Mouse (Mus musculus) cerebellum, adult 18-20 months (tissue): ENCODE measurements at regions not wholly inside any gene's neighbourhood (a gene's known extent, or its start where the extent isn't known, plus 50 kb on each side); places are given as distances from the start of the nearest gene placed in this dataset.
"Not testable (repeated sequence)": the region's sequence is repeated elsewhere in the genome, so short reads cannot be mapped to it uniquely, and the experiment has no call there.

Experiments
- DNase-seq, 2 experiments: peaks; one replicate each; pipeline ENCODE4 v3.0.0; 2021

DNA sequence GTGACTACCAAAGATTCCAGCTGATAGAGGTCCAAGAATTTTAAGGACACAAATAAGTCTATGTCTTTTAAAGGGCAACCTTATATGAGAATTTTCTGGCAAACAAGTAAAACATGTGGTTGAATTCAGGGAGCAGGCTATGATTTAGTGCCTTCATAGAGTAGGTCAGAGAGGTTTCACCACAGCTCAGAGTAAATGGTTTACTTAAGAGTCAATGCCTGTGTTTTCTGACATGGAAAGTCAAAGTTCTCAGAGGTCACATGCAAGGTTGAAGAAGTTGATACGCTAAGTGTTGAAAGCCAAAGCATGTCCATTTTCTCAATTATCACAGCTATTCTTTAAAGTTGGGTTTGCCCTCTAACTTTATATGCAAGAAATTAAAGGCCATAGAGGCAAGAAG, 425.7 kb upstream of the Nrsn1 start:
- DNase-seq, result no peak

DNA sequence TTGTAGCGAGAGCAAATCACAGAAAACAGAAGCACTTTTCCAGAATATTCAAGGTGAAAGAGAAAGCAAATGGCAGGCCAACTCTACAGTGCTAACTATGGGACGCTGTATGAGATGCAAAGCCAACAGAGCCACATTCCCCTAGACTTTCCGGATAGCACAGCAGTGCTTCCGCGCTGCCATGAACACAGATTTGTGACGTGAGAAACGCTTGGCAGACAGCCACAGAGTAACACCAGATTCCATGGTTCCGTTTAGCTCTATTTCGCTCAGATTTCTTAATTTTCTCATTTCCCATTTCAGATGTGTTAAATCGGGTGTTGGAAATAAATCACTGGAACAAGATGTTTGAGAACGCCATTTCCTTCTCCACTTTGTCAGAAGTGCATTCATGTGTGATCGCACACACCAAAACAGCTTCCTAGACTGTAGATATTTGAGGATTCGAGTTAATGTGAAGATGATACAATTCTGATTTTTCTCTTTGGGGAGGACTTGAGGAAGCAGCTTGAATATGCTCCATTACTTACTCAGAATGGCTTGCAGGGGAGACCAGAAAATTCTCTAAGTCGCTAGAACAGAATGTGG, 424.8 kb upstream of the Nrsn1 start:
- no peak for DNase-seq

DNA sequence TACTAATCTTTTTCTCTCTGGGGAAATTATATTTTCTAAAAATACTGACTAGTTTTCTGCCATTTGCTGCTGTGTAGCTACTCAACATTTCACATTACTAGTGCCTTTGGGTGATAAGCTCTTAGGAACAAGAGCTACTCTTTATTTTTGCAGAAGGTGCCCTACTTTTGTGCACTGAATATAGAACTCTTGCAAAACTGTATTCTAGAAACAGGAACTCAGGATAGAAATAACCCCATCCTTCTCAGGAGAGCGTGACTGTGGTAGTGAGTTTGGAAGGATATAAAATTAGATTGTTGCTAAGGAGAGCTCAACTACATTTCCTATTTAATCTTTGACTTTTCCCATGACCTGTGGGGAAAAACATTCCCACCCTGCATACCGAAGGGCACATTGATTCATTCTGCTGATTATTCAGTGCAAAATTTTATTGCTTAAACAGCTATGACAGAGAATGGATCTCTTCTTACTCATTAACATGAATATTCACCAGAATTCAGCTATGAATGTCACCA, 408.0 kb upstream of the Nrsn1 start:
- no peak for DNase-seq

DNA sequence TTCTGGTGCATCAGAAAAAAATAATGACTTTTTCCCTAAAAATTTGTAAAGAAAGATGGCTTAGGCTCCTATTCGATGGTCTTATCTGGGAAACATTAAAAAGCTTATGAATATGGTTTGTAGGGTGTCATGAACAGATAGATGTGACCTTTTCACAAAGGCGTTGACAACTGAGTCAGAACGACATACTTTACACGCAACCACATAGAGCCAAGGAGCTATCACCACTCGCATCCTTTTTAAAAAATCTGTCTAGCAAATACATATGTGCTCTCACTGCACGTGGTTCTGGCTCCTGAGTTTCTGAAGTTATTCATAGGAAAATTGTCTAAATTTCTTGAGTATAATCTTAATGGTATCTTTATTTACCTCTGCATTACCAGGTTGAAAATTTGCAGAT, 404.9 kb upstream of the Nrsn1 start:
- DNase-seq, result no peak

DNA sequence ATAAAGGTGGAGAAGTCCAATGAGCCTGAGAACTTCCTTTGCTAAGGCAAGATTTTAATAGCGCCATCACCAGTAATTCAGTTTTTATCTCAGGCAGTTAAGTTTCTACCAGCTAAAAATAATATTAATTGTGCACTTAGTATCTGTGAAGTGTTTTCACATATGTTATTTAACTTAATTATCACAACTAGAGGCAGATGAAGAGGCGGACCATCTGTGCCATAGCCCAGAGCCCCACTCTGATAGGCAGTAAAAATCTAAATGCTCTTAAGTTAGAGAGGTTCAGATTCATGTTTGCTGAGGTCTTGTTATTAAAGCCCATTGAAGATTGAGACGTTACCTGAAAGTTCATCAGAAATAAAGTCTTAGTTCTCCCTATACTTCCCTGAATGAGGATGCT, 395.7 kb upstream of the Nrsn1 start:
- DNase-seq, result no peak

DNA sequence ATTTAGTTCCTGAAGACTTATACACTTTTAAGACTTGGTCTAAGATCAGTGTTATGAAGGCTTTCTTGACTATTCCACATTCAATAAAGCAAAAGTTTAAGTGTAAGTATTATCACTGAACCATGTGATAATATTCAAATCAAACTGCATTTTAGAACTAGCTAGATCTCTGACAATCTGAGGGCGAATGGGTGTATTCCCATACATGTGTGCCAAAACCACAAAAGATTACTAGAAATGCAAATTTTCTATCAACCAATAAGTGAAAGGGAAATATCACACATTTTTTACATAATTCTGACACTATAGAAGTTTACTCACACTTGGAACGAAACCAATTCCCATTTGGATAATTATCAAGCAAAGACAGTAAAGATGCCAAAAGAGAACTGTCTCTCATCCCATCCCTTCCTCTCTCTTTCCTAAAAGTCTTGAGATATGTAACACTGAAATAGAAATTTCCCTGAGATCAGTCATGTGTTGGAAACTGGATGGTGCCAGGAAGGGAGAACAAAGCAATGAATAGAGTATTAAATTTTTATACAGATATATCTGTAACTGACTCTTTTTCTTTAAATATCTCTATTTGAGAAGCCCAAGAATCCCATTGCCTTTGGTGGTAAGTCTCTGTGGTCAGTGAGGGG, 394.8 kb upstream of the Nrsn1 start:
- DNase-seq, result no peak

DNA sequence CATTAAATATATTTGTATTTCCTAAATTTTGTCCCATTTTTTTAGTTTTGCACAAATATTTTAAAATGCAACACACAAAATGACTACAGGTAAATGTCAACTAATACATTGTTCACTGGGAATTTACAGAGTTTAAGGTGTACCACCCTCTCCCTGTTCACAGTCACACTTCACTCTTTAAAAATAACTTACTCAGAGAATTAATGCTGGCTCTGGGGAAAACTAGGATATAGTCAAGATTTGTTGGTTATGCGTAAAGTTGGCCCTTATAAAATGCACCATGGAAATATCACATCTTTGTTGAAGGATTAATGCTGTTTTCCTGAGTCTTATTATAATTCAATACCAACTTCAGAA, 378.1 kb upstream of the Nrsn1 start:
- DNase-seq, result no peak

DNA sequence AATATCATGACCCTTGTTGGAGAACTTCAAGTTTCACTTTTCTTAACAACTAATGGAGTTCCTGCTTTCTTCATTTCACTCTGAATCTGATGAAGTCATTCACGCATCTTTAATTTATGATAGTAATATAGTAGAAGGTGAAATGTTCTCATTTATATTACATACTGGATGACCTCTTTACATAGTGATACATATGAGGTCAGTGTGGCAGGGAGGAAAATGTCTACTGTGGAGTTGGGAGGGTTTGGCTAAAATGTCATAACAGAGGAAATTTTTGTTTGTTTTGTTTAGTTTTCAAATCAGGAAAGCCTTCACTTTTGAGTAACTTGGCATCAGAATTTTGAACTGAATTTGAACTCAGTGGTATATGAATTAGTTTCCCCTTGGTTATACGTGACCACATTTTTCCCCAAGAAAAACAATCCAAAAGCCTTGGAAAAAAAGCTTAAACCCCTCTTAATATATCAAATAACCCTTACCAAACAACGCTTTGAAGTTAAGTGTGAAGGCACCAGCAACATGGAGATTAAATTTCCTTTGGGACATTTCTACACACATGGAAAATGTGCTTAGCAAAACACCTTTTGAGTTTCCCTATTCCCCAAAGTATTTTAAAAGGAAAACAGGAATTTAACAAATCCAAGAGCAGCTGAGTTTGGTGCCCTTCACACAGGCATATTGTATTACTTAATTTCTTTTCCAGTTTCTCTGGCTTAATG, 377.6 kb upstream of the Nrsn1 start:
- no peak for DNase-seq

DNA sequence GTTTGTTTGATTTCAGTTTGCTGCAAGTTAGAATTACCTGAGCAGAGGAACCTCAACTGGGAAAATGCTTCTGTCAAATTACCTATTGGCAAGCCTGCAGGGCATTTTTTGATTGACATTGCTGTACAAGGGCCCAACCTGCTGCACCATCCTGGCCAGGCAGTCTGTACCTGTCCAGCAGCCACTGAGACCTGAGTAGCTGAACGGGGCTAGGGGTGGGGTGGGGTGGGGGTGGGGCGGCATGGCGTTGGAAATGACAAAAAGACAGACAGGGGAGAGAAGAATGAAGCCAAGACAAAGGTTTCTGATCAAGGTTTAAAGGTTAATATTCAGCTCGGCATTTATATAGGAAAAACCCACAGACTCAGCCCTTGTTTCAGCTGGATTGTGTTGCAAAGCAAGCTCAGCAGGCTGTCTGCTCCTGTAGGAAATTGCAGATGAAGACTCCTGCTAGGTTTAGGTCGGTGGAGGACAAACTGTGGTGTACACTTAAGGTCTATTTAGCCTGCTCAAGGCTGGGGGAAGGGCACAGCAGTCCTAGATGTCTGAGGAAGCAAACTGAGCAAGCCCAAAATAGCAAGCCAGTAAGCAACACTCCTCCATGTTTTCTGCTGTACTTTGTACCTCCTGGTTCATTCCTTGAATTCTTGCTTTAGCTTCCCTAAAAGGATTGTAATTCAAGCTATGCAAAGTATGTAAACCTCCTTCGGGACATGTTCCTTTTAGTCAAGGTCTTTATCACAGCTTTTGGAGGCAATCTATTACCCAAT, 369.4 kb upstream of the Nrsn1 start:
- DNase-seq, result no peak

DNA sequence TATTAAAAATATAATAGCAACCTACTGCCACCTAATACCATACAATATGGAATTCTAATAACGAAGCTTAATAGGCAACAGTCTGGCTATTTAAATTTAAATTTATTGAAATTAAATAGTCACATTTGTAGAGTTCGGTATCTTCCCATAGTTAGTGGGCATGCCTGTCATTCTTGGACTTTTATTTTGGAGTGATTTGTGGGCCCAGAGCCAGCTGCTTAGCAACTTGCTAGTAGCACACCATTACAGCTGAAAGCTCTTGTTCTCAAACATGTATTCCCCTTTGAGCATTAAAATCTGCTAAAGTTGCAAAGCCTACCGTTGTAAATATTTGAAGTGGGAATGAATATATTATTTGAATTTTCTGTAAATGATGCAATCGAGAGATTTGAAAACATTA, 359.2 kb upstream of the Nrsn1 start:
- DNase-seq, result no peak

DNA sequence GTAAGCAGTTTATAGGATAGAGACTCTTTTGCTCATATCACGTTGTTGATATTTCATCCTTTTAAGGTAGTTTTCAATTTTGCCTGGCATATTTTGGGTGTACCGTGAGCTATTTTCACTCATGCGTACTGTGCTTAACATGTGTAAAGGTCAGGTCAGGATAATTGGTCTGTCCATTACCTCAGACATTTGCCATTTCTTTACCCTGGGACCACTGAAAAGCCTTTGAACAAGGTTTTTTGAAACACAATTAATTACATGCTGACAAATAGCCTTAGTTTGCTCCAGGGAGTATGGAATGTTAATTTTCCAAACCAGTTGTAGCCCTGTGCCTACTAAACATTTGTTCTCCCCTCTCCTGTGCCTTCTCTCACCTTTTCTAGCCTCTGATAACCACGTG, 347.3 kb upstream of the Nrsn1 start:
- DNase-seq, result no peak

DNA sequence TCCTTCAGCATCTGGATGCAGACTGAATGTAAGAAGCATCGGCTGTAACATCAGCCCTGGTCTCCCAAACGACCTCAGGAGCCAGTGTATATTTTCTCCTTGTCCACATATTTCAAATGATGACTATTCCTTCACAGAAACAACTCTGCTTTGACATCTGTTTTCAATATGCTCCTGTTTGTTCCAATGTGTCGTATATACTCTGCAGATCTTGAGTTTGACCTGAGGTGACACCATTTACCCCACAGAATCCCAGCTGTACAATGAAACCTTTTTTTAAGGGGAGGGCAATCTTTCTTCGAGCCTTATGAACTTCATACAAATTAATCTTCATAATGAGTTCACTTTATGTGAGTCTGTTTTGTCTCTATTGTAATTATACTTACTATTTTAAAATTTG, 341.7 kb upstream of the Nrsn1 start:
- no peak for DNase-seq

DNA sequence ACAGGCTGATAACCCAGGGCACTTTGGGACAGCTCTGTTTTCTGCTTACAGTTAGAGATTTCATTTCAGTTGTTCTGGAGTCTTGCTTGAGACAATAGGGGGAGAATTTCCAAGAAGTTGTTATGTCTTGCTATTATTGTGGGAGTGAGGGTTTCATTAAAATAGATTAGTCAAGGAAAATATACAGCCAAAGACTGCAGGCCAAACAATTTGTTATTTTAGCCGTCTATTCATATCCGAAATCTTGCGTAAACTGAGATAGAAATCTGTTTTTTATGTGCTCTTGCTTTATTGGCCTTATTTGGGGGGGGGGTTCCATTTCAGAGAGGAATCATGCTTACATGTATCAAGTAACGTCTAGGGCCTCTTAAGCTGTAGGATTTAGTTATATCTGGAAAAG, 339.3 kb upstream of the Nrsn1 start:
- no peak for DNase-seq

DNA sequence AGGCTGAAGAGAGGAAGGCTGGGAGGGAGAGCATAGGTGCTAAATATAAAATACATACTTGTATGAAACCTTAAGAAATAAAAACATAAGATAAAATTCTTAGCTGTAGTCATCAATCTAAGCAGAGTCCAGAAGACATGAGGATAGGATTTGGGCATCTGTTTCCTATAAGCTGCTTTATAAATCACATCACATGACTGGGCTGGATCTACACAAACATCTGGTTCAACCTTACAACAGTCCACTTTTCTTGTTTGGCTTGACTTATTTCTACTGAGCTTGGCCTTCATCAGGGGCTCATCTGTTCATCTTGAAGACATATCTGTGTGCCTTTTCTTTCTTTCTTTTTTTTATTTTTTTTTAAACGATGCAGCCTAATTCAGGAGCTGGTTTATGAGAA, 338.9 kb upstream of the Nrsn1 start:
- DNase-seq, result no peak

DNA sequence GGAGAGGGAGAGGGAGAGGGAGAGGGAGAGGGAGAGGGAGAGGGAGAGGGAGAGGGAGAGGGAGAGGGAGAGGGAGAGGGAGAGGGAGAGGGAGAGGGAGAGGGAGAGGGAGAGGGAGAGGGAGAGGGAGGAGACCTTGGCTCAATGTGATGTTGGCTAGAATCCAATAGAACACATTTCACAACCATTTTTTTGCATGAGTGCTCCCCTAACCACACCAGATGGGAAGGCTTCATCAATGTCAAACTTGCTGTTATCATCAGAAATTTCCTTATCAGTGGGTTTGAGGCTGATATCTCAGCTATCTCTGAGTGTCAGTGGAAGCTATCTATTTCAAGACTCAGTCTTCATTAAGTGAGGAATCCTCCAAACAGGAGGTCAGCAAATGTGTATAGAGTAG, 331.0 kb upstream of the Nrsn1 start:
- not testable (repeated sequence) for DNase-seq

DNA sequence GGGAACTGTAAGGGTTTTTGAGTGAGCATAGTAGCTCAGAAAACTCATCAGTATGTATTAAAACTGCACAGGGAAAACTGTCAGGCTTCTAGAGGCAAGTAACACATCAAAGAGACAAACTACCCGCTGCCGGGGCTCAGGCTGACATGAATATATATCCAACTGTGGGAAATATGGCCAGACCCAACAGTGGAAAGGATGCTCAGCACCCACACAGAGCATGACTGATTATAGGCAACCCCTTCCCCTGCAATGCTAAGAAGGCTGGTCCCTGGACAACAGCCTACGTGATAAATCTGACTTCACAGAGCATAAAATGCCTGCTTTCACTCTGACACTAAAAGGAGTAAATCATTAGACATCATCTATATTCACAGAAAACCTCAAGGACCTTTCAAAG, 324.3 kb upstream of the Nrsn1 start:
- DNase-seq, result no peak

DNA sequence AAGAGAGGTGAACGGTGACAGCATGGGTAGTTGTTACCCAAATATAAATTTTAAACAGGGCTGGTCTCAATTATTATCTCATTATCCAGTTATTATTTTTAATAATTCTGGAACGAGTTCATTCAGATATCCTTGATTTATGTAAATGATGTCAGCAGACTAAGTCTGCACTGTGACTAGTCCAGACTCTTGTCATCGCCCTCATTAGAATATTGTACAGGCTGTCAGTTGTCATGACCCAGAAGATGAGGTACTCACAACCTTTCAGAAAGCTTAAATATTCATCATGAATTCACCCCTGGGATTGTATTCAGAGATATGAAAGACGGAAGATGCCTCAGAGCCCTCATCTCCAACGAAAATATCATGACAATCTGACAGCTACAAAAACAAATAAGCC, 300.3 kb upstream of the Nrsn1 start:
- no peak for DNase-seq

DNA sequence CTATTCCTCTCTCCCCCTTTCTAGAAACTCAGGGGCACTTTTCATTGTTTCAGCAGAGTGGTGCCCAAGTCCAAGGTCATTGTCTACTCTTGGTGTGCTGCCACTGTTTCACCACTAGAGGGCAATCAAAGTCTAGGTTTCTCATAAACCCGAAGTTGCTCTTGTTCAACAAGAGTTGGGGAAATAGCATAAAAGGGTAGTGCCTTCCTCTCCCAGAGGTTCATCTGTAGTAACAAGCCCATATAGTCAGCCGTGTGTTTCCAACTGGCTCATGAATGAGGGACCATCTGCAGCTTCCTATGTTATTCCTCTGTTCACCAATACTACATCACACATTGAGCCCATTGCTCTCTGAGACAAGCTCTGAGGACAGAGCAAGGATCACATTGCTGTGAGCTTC, 292.4 kb upstream of the Nrsn1 start:
- DNase-seq, result peak; percentile 12 to 20

DNA sequence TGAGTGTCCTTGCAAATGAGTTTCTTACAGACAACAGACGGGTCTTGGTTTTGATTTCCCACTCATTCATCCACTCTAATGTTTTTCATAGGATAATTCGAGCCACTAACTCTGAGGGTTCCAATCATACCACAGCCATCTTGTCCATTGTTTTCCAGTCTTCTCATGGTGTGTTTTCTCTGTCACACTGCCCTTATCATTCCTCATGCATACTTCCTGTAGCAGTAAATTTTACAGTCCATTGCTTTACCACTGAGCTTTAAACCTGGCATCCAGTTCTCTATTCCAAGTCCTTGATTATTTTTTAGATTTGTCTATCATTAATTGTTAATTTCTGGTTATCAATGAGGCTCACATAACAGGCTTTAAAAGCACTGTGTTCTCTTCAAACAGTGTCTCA, 290.0 kb upstream of the Nrsn1 start:
- DNase-seq, result no peak

DNA sequence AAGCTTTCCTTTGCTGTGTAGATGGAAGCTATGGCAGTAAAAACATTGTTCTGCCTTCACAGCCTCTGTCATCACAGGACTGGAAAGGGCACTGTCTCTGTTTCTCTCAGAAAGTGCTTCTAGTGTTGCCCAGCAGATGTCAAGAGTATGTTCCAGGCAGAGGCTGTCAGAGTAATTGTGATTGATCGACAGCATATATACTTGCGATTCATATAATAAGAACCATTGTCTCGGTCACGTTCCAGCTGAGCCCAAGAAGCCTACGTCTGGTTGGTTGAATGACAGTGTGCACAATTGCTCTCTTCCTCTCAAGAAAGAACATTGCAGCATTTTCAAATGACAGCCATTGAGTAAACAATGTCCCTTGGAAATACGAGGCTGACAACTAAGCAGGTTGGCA, 284.7 kb upstream of the Nrsn1 start:
- no peak for DNase-seq

DNA sequence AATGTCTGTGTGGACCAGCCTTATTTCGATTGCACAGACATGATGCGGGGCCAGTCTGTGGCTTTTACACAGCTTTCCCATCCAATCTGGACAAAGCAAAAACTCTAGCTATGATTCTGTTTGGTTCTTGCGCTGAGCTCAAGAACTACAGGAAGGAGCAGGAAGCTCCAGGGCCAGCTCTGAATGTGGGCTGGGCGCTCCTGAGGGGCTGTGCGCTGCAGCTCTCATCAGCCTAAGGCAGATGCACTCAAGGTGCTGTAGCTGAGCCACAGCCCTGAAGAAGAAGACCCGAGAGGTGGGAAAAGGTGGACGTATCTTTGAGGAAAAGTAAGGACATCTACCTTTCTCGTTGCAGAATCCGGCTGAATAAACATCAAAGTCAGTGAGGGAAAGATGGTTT, 278.2 kb upstream of the Nrsn1 start:
- no peak for DNase-seq

DNA sequence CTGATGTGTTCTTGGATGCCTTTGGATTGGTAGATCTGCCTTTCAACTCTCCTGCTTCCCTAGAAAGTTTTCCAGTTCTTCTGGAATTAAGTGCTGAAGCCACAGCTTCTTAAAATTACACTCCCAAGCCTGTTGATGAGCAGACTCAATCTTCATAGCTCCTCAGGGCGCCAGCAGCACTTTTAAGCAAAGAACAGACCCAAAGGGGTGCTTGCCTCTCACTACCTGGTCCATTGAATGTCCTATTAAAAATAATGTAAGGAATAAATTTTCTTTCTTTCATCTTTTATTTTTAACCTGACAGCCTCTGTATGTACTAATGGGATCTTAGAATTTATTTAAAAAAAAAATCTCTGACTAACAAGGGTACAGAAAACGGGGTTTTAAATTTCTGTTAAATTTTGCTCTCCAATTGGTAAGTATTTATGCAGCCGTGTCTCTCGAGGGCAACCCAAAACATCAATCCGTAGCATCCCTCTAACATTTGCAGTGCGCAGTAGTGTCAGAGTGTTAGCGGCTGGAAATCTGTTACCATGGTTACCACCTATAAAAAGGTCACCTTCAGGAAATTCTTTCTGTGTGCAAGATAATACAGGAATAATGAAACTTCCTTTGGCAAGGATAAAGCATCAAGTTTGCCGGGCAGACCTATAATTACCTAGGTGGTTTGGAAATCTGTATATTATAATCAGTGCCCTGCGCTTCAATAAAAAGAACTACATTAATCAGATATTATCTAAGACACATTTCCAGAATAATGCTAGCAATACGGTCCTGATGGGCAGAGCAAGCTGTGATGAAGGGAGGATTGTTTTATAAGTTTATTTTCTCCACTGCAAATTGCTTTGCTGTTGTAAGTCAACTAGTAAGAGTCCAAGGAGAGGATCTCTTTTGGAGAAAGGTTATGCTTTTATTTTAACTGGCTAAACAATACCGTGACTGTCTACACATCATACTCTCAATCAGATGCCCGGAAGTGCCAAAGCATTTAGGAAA, 277.1 kb upstream of the Nrsn1 start:
- no peak for DNase-seq

DNA sequence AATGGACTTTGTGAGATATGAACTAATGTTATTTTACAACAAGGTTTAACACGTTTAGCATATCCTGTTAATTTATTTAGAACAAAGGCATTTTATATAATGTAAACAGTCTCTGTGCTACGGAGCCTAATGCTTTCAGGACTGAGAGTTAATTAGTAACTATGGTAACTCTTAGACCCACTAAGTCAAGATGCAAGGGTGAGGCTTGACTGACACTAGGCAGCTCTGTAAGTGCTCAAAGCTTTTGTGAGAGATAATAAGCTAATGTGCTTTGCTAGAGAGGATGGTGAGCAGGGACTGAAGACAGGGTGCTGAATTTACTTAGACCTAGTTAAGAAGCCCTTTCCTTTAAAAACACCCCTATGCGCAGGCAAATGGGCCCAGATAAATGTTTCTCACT, 253.8 kb upstream of the Nrsn1 start:
- DNase-seq, result no peak
